Mouse (Mus musculus): ENCODE measurements around the gene 4931406P16Rik.

GRCm38 (mm10) chr7:34218496-34218895 lies 94.9 kb downstream of the 4931406P16Rik start:
- TF ChIP-seq POLR2A (IDR thresholded peaks at IDR 0.05; ENCODE audit: control insufficient read depth, low read depth, low read length) = no peak
- no peak for TF ChIP-seq CTCF (IDR thresholded peaks at IDR 0.05; ENCODE audit: control insufficient read depth, insufficient read depth, insufficient replicate concordance, low read depth, low read length)

Measured in testis, adult 2 months (tissue).